Mouse (Mus musculus) lung, embryonic 16.5 days (tissue): ENCODE data around the gene Smc4. TPM values are rescaled to one million over a fixed set of nuclear protein-coding genes. Genes with fewer than 3 reads are reported as not detected.

Source experiments
- ATAC-seq: fragments of 200-750 bp; cut with Nextera tagmentation; 2 replicates; pipeline ENCODE4 v1.8.0; 2017; ENCODE audit warnings: low read depth, mild to moderate bottlenecking, moderate library complexity
- H3K27ac ChIP-seq: fragments of 300-500 bp; sonication (generic); 2 replicates; pipeline ENCODE4 v1.5.1; 2014; ENCODE audit warnings: mild to moderate bottlenecking, control low read depth, low read length
- H3K27me3 ChIP-seq: fragments of 300-500 bp; sonication (generic); 2 replicates; pipeline ENCODE4 v1.6.1; 2014; ENCODE audit warnings: low read depth, low read length, mixed read lengths; ENCODE audit not compliant: control insufficient read depth, insufficient read depth
- H3K36me3 ChIP-seq: fragments of 300-500 bp; sonication (generic); 2 replicates; pipeline ENCODE4 v1.6.1; 2014; ENCODE audit warnings: low read length; ENCODE audit not compliant: control insufficient read depth, insufficient read depth
- H3K4me1 ChIP-seq: fragments of 300-500 bp; sonication (generic); replicated peaks from 2 replicates; pipeline ENCODE4 v1.6.1; 2014; ENCODE audit warnings: low read length, mixed read lengths; ENCODE audit not compliant: control insufficient read depth, insufficient read depth
- H3K4me2 ChIP-seq: fragments of 300-500 bp; sonication (generic); 2 replicates; pipeline ENCODE4 v1.6.1; 2014; ENCODE audit warnings: low read depth, low read length, control low read depth
- H3K4me3 ChIP-seq: fragments of 300-500 bp; sonication (generic); 2 replicates; pipeline ENCODE4 v1.5.1; 2014; ENCODE audit warnings: mild to moderate bottlenecking, low read length, control low read depth
- H3K9ac ChIP-seq: fragments of 300-500 bp; sonication (generic); 2 replicates; pipeline ENCODE4 v1.6.1; 2014; ENCODE audit warnings: low read length, control low read depth
- H3K9me3 ChIP-seq: fragments of 300-500 bp; sonication (generic); 2 replicates; pipeline ENCODE4 v1.6.1; 2016; ENCODE audit warnings: low read length; ENCODE audit not compliant: control insufficient read depth
- WGBS: fragments of 180-500 bp; shearing (Covaris S2); extraction: QIAGEN DNeasy Blood & Tissue Kit; methylation state at CpG from one replicate; pipeline ENCODE4 v1.1.7; 2014; 5-methylcytosine and 5-hydroxymethylcytosine counted together
- polyA plus RNA-seq: library from polyadenylated mRNA; unstranded; fragments of >200 nt; fragmentation: Nextera tagmentation; extraction: Ambion mirVana; gene quantifications from 2 replicates; pipeline ENCODE4 v1.2.1, GENCODE M21; 2015

Gene Smc4
- polyA plus RNA-seq = 196 and 214 TPM in 2 replicates

GRCm38 (mm10) chr3:69004437-69005337 lies at the start of gene Smc4, which contains the start of gene Ift80:
Gene Smc4 (plus strand): TSS chr3:69004738.
Gene Ift80 (minus strand): TSS chr3:69004570.
- H3K36me3 ChIP-seq = no peaks in the 10 kb centered on the region
- under 1% methylated on average over 71 of the region's 76 CpGs for WGBS
- peak; percentile 96 for ATAC-seq
- peak within 1 kb of the TSS; percentile 99 for H3K4me3 ChIP-seq
- H3K4me1 ChIP-seq = peaks cover 8% of the 10 kb centered on the region
- H3K27me3 ChIP-seq = no peaks in the 10 kb centered on the region
- H3K9me3 ChIP-seq = no peaks in the 10 kb centered on the region
- peak within 1 kb of the TSS; percentile 83 for H3K4me2 ChIP-seq
- peak within 1 kb of the TSS; percentile 97 for H3K9ac ChIP-seq
- peak within 1 kb of the TSS; percentile 97 for H3K27ac ChIP-seq

GRCm38 (mm10) chr3:68956454-68956853 lies 48.1 kb upstream of the Smc4 start:
- 45% methylated on average over 4 of the region's 4 CpGs for whole genome bisulfite sequencing
- no peak for ATAC-seq
- H3K9ac ChIP-seq = no peak overlapping the region
- no peak overlapping the region for H3K27ac ChIP-seq
- no peaks in the 10 kb centered on the region for H3K4me1 ChIP-seq
- H3K36me3 ChIP-seq = no peaks in the 10 kb centered on the region; the same call in 1 of the 2 replicates
- no peaks in the 10 kb centered on the region for H3K9me3 ChIP-seq
- H3K4me2 ChIP-seq = no peak overlapping the region
- H3K27me3 ChIP-seq = no peaks in the 10 kb centered on the region
- H3K4me3 ChIP-seq = no peak overlapping the region

- H3K4me3 ChIP-seq = no peak overlapping the region
- H3K27ac ChIP-seq = no peak overlapping the region
- H3K27me3 ChIP-seq = no peaks in the 10 kb centered on the region
- H3K4me1 ChIP-seq = no peaks in the 10 kb centered on the region
- H3K36me3 ChIP-seq = no peaks in the 10 kb centered on the region; the same call in 1 of the 2 replicates
- no peak for ATAC-seq
- 87% methylated on average over 3 of the region's 3 CpGs for WGBS
- no peaks in the 10 kb centered on the region for H3K9me3 ChIP-seq
- H3K9ac ChIP-seq = no peak overlapping the region
- H3K4me2 ChIP-seq = no peak overlapping the region
These were observed 47.1 kb upstream of the Smc4 start for GRCm38 (mm10) chr3:68957413-68957812.

- Histone ChIP-seq H3K27ac (no peak overlapping the region), H3K27me3 (no peaks in the 10 kb centered on the region), H3K36me3 (peaks cover 10% of the 10 kb centered on the region), H3K4me3 (no peak overlapping the region), H3K4me1 (no peaks in the 10 kb centered on the region), H3K9me3 (peaks cover 3% of the 10 kb centered on the region; the same call in 1 of the 2 replicates), H3K4me2 (no peak overlapping the region), H3K9ac (no peak overlapping the region)
- no peak for ATAC-seq
These were observed 39.9 kb upstream of the Smc4 start for GRCm38 (mm10) chr3:68964682-68965081.

GRCm38 (mm10) chr3:68966527-68967285 lies 37.8 kb upstream of the Smc4 start:
- Histone ChIP-seq H3K4me3 (no peak overlapping the region), H3K36me3 (peaks cover 10% of the 10 kb centered on the region), H3K9me3 (peaks cover 3% of the 10 kb centered on the region; the same call in 1 of the 2 replicates), H3K4me2 (no peak overlapping the region), H3K9ac (no peak overlapping the region), H3K27ac (peak overlapping the region; percentile 60), H3K4me1 (no peaks in the 10 kb centered on the region), H3K27me3 (no peaks in the 10 kb centered on the region)
- 81% methylated on average over 6 of the region's 6 CpGs for WGBS
- no peak for ATAC-seq

GRCm38 (mm10) chr3:68967404-68967803 lies 37.1 kb upstream of the Smc4 start:
- Histone ChIP-seq H3K9ac (no peak overlapping the region), H3K4me2 (no peak overlapping the region), H3K36me3 (peaks cover 10% of the 10 kb centered on the region), H3K4me3 (no peak overlapping the region), H3K27ac (peak overlapping the region; percentile 60), H3K27me3 (no peaks in the 10 kb centered on the region), H3K9me3 (peaks cover 3% of the 10 kb centered on the region; the same call in 1 of the 2 replicates), H3K4me1 (no peaks in the 10 kb centered on the region)
- WGBS = 35% methylated on average over 6 of the region's 6 CpGs
- peak; percentile 91 for ATAC-seq

GRCm38 (mm10) chr3:68969091-68969590 lies 35.4 kb upstream of the Smc4 start:
- Histone ChIP-seq H3K27ac (no peak overlapping the region), H3K9ac (no peak overlapping the region), H3K4me2 (no peak overlapping the region), H3K4me3 (no peak overlapping the region), H3K9me3 (peaks cover 3% of the 10 kb centered on the region; the same call in 1 of the 2 replicates), H3K4me1 (no peaks in the 10 kb centered on the region), H3K27me3 (no peaks in the 10 kb centered on the region), H3K36me3 (peaks cover 8% of the 10 kb centered on the region)
- WGBS = 71% methylated on average over 3 of the region's 3 CpGs
- ATAC-seq = no peak

GRCm38 (mm10) chr3:68973574-68973973 lies 31.0 kb upstream of the Smc4 start:
- ATAC-seq = 0 out of 2 replicates have a peak, but pooled peaks have one; percentile 29
- no peak overlapping the region for H3K27ac ChIP-seq
- 32% methylated on average over 1 of the region's 1 CpGs for WGBS
- no peaks in the 10 kb centered on the region for H3K9me3 ChIP-seq
- no peaks in the 10 kb centered on the region for H3K27me3 ChIP-seq
- no peak overlapping the region for H3K4me2 ChIP-seq
- H3K36me3 ChIP-seq = no peaks in the 10 kb centered on the region
- H3K4me1 ChIP-seq = 0 out of 2 replicates have a peak, but pooled peaks cover 3% of the 10 kb centered on the region
- H3K9ac ChIP-seq = no peak overlapping the region
- H3K4me3 ChIP-seq = no peak overlapping the region
